Mouse (Mus musculus): ENCODE data around the gene Eci2.
"Not testable (repeated sequence)": the region's sequence is repeated elsewhere in the genome, so short reads cannot be mapped to it uniquely, and the experiment has no call there.

The Eci2 gene

GRCm38 (mm10) chr13:35026879-35027278 is at the start of gene Eci2:
Eci2 (minus strand) TSS chr13:35027096.
- no peak for DNase-seq (ENCODE audit: low spot score)

DNA sequence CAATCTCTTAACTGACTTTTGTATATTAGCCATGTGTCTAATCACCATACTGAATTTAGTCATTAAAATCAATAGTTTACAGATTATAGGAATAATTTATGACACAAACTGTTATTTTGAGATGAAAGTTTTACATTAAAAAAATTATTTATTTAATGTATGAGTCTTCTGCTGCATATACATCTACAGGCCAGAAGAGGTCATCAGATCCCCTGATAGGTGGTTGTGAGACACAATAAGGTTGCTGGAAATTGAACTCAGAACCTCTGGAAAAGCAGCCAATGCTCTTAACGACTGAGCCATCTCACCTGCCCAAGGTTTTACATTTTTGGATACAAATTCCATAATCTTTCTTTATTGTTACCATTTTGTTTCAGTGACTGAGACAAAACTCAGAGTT is 48.0 kb upstream of the Eci2 start:
- DNase-seq (ENCODE audit: low spot score) = no peak

DNA sequence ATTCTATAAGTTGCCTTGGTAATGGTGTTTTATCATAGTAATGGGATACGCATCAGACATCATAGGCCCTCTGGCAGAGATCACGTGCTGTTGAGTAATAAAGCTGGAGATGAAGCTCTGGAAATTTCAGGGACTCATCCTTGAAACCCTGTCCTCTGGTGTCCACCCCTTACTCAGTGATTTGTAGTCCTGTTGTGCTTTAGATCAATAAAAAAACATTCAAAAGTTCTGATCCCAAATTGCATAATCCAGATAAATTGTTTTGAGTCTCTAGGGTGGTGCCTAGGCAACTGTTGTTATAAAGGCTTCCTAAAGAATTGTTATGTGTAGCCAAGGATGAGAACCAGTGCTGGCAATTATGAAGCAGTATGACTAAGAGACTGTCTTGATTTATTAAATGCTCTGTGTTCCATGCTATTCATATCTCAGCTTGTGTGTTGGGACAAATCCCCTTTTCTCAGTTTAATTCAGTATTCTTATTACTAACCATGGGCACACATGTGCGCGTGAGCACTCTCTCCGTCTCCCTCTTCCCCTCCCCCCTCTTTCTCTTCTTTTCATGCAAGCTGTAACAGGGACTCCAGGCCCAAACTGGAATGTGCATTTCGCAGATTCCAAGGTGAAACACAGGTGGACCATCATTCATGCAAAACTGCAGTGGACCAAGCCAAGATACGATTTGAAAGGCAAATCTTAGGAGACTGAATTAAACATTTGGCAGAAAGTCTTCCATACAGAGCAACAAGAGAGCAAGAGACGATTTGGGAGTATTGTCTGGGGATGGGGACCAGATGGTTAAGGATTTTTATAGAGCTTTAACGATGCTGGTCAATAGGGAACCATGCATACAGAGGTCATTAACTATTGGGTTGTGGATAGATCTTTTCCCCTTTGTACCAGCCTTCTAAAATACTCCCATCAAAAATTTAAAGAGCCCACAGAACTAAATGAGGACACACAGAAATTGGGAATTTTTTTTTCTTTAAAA is 43.9 kb upstream of the Eci2 start:
- no peak for DNase-seq (ENCODE audit: low spot score)

DNA sequence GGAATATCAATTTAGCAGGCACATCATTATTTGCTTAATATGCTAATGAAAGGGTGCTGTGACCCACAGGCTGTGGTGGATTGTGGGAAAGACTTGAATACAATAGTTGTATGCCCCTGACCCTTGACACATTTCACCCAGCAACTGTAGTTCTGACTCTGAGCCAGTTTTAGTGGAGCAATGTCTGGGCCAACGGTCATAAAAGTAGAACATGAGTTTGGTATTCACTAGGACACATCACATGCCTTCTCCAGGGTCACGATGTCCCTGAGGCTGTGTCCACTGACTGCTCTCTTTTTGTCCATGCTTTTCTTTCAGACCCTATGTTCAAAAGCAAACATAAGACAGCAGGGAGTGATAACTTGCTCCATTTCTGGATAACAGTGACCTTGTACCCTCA is 40.2 kb upstream of the Eci2 start:
- DNase-seq (ENCODE audit: low spot score) = no peak

GRCm38 (mm10) chr13:35066033-35066432 is 39.1 kb upstream of the Eci2 start:
- no peak for DNase-seq (ENCODE audit: low spot score)

GRCm38 (mm10) chr13:35064381-35064780 is 37.5 kb upstream of the Eci2 start:
- DNase-seq (ENCODE audit: low spot score) = no peak

- DNase-seq (ENCODE audit: low spot score) = no peak
Observed at GRCm38 (mm10) chr13:35058145-35058544, 31.2 kb upstream of the Eci2 start.

- DNase-seq (ENCODE audit: low spot score) = no peak
Observed at GRCm38 (mm10) chr13:35036486-35036885, 9.6 kb upstream of the Eci2 start.

DNA sequence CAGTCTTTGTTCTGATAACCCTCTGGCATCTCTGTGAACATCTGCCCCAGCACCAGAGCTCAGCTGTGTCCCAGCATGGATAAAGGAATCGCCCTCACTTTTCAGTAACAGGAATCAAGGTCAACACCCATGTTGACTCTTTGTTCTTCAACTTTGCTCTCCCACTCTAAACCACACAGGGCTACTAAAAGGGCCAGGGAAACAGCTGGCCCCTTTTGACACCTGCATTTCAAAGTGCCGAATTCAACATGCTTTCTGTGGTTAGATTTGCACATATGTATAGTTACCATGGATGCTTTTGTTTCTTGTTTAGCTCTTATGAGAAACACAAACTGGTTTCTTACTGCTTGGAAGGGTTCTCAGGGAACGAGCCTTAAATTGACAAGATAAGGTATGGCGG is 8.8 kb upstream of the Eci2 start:
- DNase-seq (ENCODE audit: low spot score) = no peak

DNA sequence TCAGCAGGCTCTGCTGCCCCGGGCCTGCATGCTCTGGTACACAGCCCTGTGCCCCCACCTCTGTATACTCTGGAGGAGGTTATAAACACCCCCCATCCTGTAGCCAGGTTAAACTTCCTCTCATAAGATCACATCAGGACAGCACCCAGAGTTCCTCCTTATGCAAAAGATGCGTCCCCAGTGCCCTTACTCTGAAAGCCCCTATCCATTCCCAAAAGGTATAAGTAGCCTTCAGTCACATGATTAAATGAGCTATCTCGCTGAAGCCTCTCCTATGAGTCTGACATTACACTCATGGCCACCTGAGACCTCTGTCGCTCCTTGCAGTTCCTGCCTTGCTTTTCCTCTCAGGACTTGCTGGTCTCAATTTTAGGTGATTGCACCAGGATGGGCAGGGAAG is 6.7 kb upstream of the Eci2 start:
- no peak for DNase-seq (ENCODE audit: low spot score)

- no peak for DNase-seq (ENCODE audit: low spot score)
Observed at GRCm38 (mm10) chr13:35031684-35032082, 4.8 kb upstream of the Eci2 start.

GRCm38 (mm10) chr13:35030979-35031683 is 4.2 kb upstream of the Eci2 start:
- DNase-seq (ENCODE audit: low spot score) = no peak

- no peak for DNase-seq (ENCODE audit: low spot score)
Observed at GRCm38 (mm10) chr13:35028365-35028764, 1.5 kb upstream of the Eci2 start.

DNA sequence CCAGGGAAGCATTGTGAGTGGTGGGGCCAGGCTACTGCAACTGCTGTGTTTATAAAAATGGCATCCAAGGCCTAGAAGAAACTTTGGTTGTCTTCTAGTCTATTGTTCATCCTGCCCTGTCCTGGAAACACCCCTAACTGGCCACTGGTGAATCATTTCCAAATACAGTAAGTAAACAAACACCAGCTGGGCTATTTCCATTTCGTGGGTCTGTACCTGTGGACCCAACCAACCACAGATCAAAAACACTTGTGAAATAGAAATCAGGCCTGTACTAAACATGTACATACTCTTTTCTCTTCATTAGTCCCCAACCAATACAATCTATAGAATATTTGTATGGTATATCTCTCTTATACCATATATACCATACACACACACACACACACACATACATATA is 3.5 kb downstream of the Eci2 start:
- DNase-seq (ENCODE audit: low spot score) = not testable (repeated sequence)

- no peak for DNase-seq (ENCODE audit: low spot score)
Observed at GRCm38 (mm10) chr13:35020383-35020782, 6.5 kb downstream of the Eci2 start.

GRCm38 (mm10) chr13:35018866-35019536 is 7.9 kb downstream of the Eci2 start:
- DNase-seq (ENCODE audit: low spot score) = peak; percentile 50

- no peak for DNase-seq (ENCODE audit: low spot score)
Observed at GRCm38 (mm10) chr13:35017392-35017791, 9.5 kb downstream of the Eci2 start.

GRCm38 (mm10) chr13:35016067-35016466 is 10.8 kb downstream of the Eci2 start:
- DNase-seq (ENCODE audit: low spot score) = no peak

DNA sequence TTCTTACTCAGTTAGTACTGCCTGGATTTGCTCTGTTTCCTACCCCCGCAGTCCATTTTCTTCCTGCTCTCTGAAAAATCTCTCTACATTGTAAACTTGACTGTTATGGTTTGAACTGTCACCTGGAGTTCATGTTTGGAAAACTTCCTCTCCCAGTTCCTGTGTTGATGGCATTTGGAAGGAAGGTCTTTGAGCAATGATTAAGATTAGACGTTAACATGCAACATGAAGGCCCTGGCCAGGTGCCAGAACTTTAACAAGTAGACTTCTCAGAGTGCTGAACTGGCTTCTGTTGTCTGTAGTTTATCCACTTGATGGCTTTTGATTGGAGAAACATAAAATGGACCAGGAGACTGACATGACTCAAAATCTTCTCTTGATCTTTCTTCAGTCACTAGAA is 31.0 kb downstream of the Eci2 start:
- no peak for DNase-seq (ENCODE audit: low spot score)

DNA sequence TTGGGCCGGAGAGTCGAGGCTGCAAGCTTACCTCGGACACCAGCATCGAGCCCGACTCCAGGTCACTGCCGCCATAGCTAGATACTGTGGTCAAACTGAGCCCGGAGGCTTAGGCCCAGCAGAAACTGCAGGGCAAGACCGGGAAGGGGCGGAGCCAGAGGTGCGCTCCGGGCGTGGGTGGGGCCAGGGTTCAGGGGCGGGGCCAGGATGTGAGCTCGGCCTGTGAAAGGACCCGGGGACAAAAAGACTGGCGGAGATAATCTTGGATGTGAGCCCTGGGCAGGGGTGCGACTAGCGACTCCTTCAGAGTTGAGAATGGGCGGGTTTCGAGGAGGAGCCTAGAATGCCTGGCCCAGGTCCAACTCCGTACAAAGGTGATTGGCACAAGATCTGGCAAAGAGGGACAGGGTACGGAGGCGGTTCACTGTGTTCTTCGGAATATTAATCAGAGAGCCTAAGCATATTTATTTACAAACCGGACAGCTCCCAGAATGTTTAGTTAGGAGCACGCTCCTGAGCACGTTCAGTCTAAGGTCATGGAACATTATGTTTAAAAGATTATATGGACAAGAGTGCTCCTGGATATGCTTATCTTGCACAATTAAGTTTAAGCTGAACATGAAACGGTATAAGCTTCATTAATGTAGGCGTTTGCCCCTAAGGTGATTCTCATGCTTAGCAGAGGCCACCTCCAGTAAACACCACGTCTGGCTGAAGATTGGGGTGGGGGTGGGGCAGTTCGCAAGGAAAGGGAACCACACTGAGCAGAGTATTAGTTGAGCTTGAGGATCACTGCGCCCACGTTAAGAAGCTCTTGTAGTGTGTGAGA is 32.7 kb downstream of the Eci2 start:
- DNase-seq (ENCODE audit: low spot score) = peak; percentile 94

DNA sequence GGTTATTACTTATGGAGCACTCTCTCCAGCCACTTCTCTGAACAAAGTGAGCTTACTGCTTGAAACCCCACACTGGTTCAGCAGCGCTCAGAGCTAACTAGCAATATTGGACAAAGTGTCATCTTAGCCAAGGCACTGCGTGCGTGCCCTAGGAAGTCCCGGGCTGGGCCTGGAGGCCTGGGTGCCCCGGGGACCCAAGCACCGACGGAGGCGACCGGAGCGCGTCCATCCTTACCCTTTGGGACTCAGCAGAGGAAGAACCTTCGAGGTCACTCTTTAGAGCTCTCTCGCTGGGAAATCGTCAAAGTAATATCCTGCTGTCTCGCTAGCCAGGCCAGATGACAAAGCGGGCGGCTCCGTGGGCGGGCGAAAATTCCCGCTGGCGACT is 33.3 kb downstream of the Eci2 start:
- DNase-seq (ENCODE audit: low spot score) = peak; percentile 42

- DNase-seq (ENCODE audit: low spot score) = no peak
Observed at GRCm38 (mm10) chr13:34993085-34993484, 33.8 kb downstream of the Eci2 start.

Data from c-Kit-positive CD71-positive TER-119-positive erythroid progenitor cells, embryonic 14.5 days (primary cell).